Mouse (Mus musculus): Measurements from ENCODE around the gene Klhdc7b.

DNA sequence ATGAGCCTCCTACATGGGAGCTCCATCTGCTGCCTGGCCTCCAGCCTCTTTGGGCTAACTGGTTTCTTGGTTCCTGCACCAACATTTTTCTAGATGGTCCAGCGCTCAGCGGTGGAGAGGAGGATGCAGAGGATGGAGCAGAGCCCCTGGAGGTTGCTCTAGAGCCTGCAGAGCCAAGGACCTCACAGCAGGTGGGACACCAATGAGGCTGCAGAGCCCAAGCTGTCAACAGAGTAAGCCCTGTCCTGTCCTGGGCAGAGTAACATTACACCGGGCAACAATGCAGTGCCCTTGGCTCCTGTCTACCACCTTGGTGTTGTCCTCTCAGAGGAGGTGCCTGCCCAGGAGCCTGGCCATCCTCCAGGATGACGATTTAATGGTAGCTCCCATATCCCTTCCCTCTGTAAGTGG lies 19.6 kb upstream of the Klhdc7b start:
- TF ChIP-seq MAX (IDR thresholded peaks at IDR 0.05; ENCODE audit: low read depth) (no peak), POLR2A (IDR thresholded peaks at IDR 0.05; ENCODE audit: insufficient read length, low read depth) (no peak), E2F4 (IDR thresholded peaks at IDR 0.05; ENCODE audit: insufficient read depth) (no peak)

Data from myocyte (in vitro differentiated cells).